Mouse (Mus musculus) thymus, adult 2 months (tissue): ENCODE results near the gene Helz. TPM values are rescaled to one million over a fixed set of nuclear protein-coding genes. Genes with fewer than 3 reads are reported as not detected.
A peak's percentile ranks its signal among the peaks of the same experiment; 100 is the strongest.

Source experiments
- DNase-seq: peaks from one replicate; pipeline ENCODE4 v3.0.0; 2021
- H3K27ac ChIP-seq: fragments of 200-500 bp; 2 replicates; pipeline ENCODE4 v1.5.1; 2012; ENCODE audit warnings: low read length, control low read depth; ENCODE audit not compliant: control insufficient read depth, insufficient read depth
- H3K27me3 ChIP-seq: fragments of 200-500 bp; 2 replicates; pipeline ENCODE4 v1.6.1; 2012; ENCODE audit warnings: mild to moderate bottlenecking, low read length, moderate library complexity, mixed read lengths; ENCODE audit not compliant: control insufficient read depth, insufficient read depth
- H3K36me3 ChIP-seq: fragments of 200-500 bp; 2 replicates; pipeline ENCODE4 v1.6.1; 2012; ENCODE audit warnings: mild to moderate bottlenecking, low read length, moderate library complexity; ENCODE audit not compliant: control insufficient read depth, insufficient read depth
- H3K4me1 ChIP-seq: fragments of 200-500 bp; replicated peaks from 2 replicates; pipeline ENCODE4 v1.6.1; 2012; ENCODE audit warnings: low read length; ENCODE audit not compliant: control insufficient read depth, insufficient read depth
- H3K4me3 ChIP-seq: fragments of 200-500 bp; 2 replicates; pipeline ENCODE4 v1.5.1; 2012; ENCODE audit warnings: mild to moderate bottlenecking, low read length, control low read depth, moderate library complexity; ENCODE audit not compliant: control insufficient read depth, insufficient read depth
- CTCF ChIP-seq: fragments of 200-500 bp; IDR thresholded peaks from 2 replicates; pipeline ENCODE4 v1.5.1; 2012; ENCODE audit warnings: mild to moderate bottlenecking, control low read depth, low read length, moderate library complexity, borderline replicate concordance; ENCODE audit not compliant: control insufficient read depth, poor library complexity, insufficient read depth; ENCODE audit errors: extremely low read depth
- POLR2A ChIP-seq: fragments of 200-500 bp; IDR thresholded peaks from 2 replicates; pipeline ENCODE4 v1.6.1; 2012; ENCODE audit warnings: mild to moderate bottlenecking, low read length, control low read depth, moderate library complexity; ENCODE audit not compliant: control insufficient read depth, poor library complexity, insufficient read depth; ENCODE audit errors: extremely low read depth
- WGBS: fragments of 180-500 bp; shearing (Covaris S2); methylation state at CpG from one replicate; pipeline ENCODE4 v1.1.7; 2018; 5-methylcytosine and 5-hydroxymethylcytosine counted together
- polyA plus RNA-seq: library from polyadenylated mRNA; depleted of rRNA; stranded (reverse); fragments of >200 nt; gene quantifications from 2 replicates; pipeline ENCODE4 v1.2.3, GENCODE M21; 2012

Helz gene
- polyA plus RNA-seq, 1 experiment = 66.9 TPM

- DNase-seq = peak; percentile 23
- Histone ChIP-seq H3K27me3 (no peaks in the 10 kb centered on the region), H3K4me1 (peaks cover 64% of the 10 kb centered on the region), H3K4me3 (no peak overlapping the region), H3K27ac (peak overlapping the region; percentile 82), H3K36me3 (peaks cover 12% of the 10 kb centered on the region)
- 19% methylated on average over 11 of the region's 11 CpGs for WGBS
- no peak for TF ChIP-seq CTCF
- no peak for TF ChIP-seq POLR2A
Observed at GRCm38 (mm10) chr11:107573061-107573692, 25.4 kb downstream of the Helz start.

GRCm38 (mm10) chr11:107573847-107574246 is 26.1 kb downstream of the Helz start:
- H3K27ac ChIP-seq = peak overlapping the region; percentile 7; the same call in 1 of the 2 replicates
- H3K36me3 ChIP-seq = peaks cover 17% of the 10 kb centered on the region
- TF ChIP-seq POLR2A = no peak
- no peak for TF ChIP-seq CTCF
- no peaks in the 10 kb centered on the region for H3K27me3 ChIP-seq
- DNase-seq = no peak
- peaks cover 64% of the 10 kb centered on the region for H3K4me1 ChIP-seq
- WGBS = 46% methylated on average over 6 of the region's 6 CpGs
- H3K4me3 ChIP-seq = no peak overlapping the region

GRCm38 (mm10) chr11:107574811-107575705 is 27.3 kb downstream of the Helz start:
- TF ChIP-seq CTCF (0 out of 2 replicates have a peak, but pooled peaks have one; percentile 14), POLR2A (no peak)
- no peak overlapping the region for H3K4me3 ChIP-seq
- peaks cover 62% of the 10 kb centered on the region for H3K4me1 ChIP-seq
- peak; percentile 33 for DNase-seq
- peak overlapping the region; percentile 93 for H3K27ac ChIP-seq
- no peaks in the 10 kb centered on the region for H3K27me3 ChIP-seq
- 60% methylated on average over 20 of the region's 20 CpGs for WGBS
- peaks cover 24% of the 10 kb centered on the region for H3K36me3 ChIP-seq

- Histone ChIP-seq H3K4me1 (peaks cover 58% of the 10 kb centered on the region), H3K27ac (peak overlapping the region; percentile 93), H3K4me3 (no peak overlapping the region), H3K36me3 (peaks cover 29% of the 10 kb centered on the region), H3K27me3 (no peaks in the 10 kb centered on the region)
- 12% methylated on average over 7 of the region's 7 CpGs for WGBS
- TF ChIP-seq POLR2A = no peak
- TF ChIP-seq CTCF = 0 out of 2 replicates have a peak, but pooled peaks have one; percentile 49
- DNase-seq = peak; percentile 33
Observed at GRCm38 (mm10) chr11:107576186-107576585, 28.5 kb downstream of the Helz start.

- H3K27ac ChIP-seq = no peak overlapping the region
- peaks cover 29% of the 10 kb centered on the region for H3K36me3 ChIP-seq
- TF ChIP-seq CTCF (no peak), POLR2A (no peak)
- H3K4me1 ChIP-seq = peaks cover 46% of the 10 kb centered on the region
- no peak overlapping the region for H3K4me3 ChIP-seq
- DNase-seq = no peak
- H3K27me3 ChIP-seq = no peaks in the 10 kb centered on the region
- 92% methylated on average over 8 of the region's 8 CpGs for WGBS
Observed at GRCm38 (mm10) chr11:107577400-107577799, 29.7 kb downstream of the Helz start.

GRCm38 (mm10) chr11:107578226-107578625 is 30.5 kb downstream of the Helz start:
- Histone ChIP-seq H3K4me3 (no peak overlapping the region), H3K36me3 (peaks cover 29% of the 10 kb centered on the region), H3K4me1 (peaks cover 38% of the 10 kb centered on the region), H3K27ac (no peak overlapping the region), H3K27me3 (no peaks in the 10 kb centered on the region)
- DNase-seq = no peak
- TF ChIP-seq CTCF = no peak
- TF ChIP-seq POLR2A = no peak
- WGBS = 95% methylated on average over 7 of the region's 7 CpGs

GRCm38 (mm10) chr11:107580786-107581185 is 33.1 kb downstream of the Helz start:
- WGBS = 94% methylated on average over 4 of the region's 4 CpGs
- Histone ChIP-seq H3K4me1 (peaks cover 28% of the 10 kb centered on the region), H3K27me3 (no peaks in the 10 kb centered on the region)

More at GRCm38 (mm10) chr11:107580786-107581185, 33.1 kb downstream of the Helz start:
- Histone ChIP-seq H3K4me3 (no peak overlapping the region), H3K36me3 (peaks cover 29% of the 10 kb centered on the region), H3K27ac (no peak overlapping the region)
- no peak for TF ChIP-seq POLR2A
- no peak for TF ChIP-seq CTCF
- no peak for DNase-seq
